Comparison of ENCODE assay signal across 18 mouse cellular contexts in genomic region chr6:22408808-22409589, GRCm38 (mm10). TPM values are rescaled to one million over a fixed set of nuclear protein-coding genes. Genes with fewer than 3 reads are reported as not detected.
DNase-seq lines count a peak whose midpoint lies in the region; ATAC-seq and TF ChIP-seq lines count a peak whose summit lies in the region.
"Had no signal": no experiment of that assay in that cellular context is flagged by ENCODE, and none has a peak within 500 bp of the region (broad histone marks: within the 10 kb centered on the region; RNA-seq: fewer than 3 reads in every experiment).

No protein-coding gene starts in this region.

- TF ChIP-seq POLR2A in CH12.LX (IDR thresholded peaks at IDR 0.05; ENCODE audit: low read depth, low read length): no peak; the same call in 1 of the 2 replicates

- H3K4me2 ChIP-seq in CH12.LX (ENCODE audit: insufficient read depth, low read depth, poor library complexity, severe bottlenecking): peak overlapping the region; percentile 87
- H3K4me2 ChIP-seq in hindbrain, embryonic 13.5 days: no peak overlapping the region
- H3K4me2 ChIP-seq: embryonic facial prominence, embryonic 15.5 days; forebrain, embryonic 12.5 days; stomach, embryonic 15.5 days had no signal

- no peaks in the 10 kb centered on the region for H3K79me2 ChIP-seq in CH12.LX (replicated peaks; ENCODE audit: control insufficient read depth, extremely low read depth, insufficient read depth, poor library complexity, severe bottlenecking)

- in situ Hi-C loops in CH12.LX (cut with MboI; ENCODE audit: low pct_ligation_motif_present, low pct_unique_long_range_greater_than_20kb, low sequenced_read_pairs): no loop called here

- no peak for TF ChIP-seq CTCF in CH12.LX (conservative IDR thresholded peaks at IDR 0.05 in 1 of 2, IDR thresholded peaks at IDR 0.05 in 1 of 2; ENCODE audit: low read depth in 2 of 2, low read length in 2 of 2)

- H3K27ac ChIP-seq in CH12.LX (ENCODE audit: insufficient read depth, low read depth): peak overlapping the region; percentile 85
- no peak overlapping the region for H3K27ac ChIP-seq in hindbrain, embryonic 13.5 days
- H3K27ac ChIP-seq: embryonic facial prominence, embryonic 15.5 days; forebrain, embryonic 12.5 days; liver, embryonic 14.5 days; stomach, embryonic 15.5 days had no signal

- no peak for TF ChIP-seq RAD21 in CH12.LX (IDR thresholded peaks at IDR 0.05; ENCODE audit: low read depth, low read length)

- H3K36me3 ChIP-seq in CH12.LX (replicated peaks in 1 of 2; ENCODE audit: control insufficient read depth in 1 of 2, insufficient read depth in 1 of 2, low read length in 1 of 2): no peaks in the 10 kb centered on the region
- no peaks in the 10 kb centered on the region for H3K36me3 ChIP-seq in hindbrain, embryonic 13.5 days
- H3K36me3 ChIP-seq: embryonic facial prominence, embryonic 15.5 days; forebrain, embryonic 12.5 days; stomach, embryonic 15.5 days had no signal

- intact Hi-C loops in left cerebral cortex, postnatal 10 days (cut with DNase I): no loop called here

- dilution Hi-C loops in CH12.LX (cut with MboI; ENCODE audit: extremely low pct_ligation_motif_present, extremely low pct_unique_long_range_greater_than_20kb, low sequenced_read_pairs): no loop called here

- H3K4me3 ChIP-seq in CH12.LX (replicated peaks in 1 of 3; ENCODE audit: low read depth in 2 of 3, low read length in 2 of 3, poor library complexity in 1 of 3): peak overlapping the region; percentile 1 to 44 (median 21)
- H3K4me3 ChIP-seq in hindbrain, embryonic 13.5 days: no peak overlapping the region
- H3K4me3 ChIP-seq: embryonic facial prominence, embryonic 15.5 days; forebrain, embryonic 12.5 days; stomach, embryonic 15.5 days had no signal

- peak; percentile 83 for TF ChIP-seq EP300 in CH12.LX (IDR thresholded peaks at IDR 0.05; ENCODE audit: low read length)

- H3K9ac ChIP-seq in CH12.LX (ENCODE audit: insufficient read depth, low read depth): peak overlapping the region; percentile 23
- H3K9ac ChIP-seq in hindbrain, embryonic 13.5 days: no peak overlapping the region
- H3K9ac ChIP-seq: embryonic facial prominence, embryonic 15.5 days; forebrain, embryonic 12.5 days; liver, embryonic 14.5 days; stomach, embryonic 15.5 days had no signal

- no peaks in the 10 kb centered on the region for H3K9me3 ChIP-seq in CH12.LX (replicated peaks; ENCODE audit: low read length)
- no peaks in the 10 kb centered on the region for H3K9me3 ChIP-seq in hindbrain, embryonic 13.5 days
- H3K9me3 ChIP-seq: embryonic facial prominence, embryonic 15.5 days; forebrain, embryonic 12.5 days; stomach, embryonic 15.5 days had no signal

- peaks cover 25 to 68% of the 10 kb centered on the region in 2 experiments for H3K4me1 ChIP-seq in CH12.LX (ENCODE audit: control insufficient read depth in 1 of 2, insufficient read depth in 2 of 2)
- H3K4me1 ChIP-seq in hindbrain, embryonic 13.5 days (replicated peaks): no peaks in the 10 kb centered on the region
- H3K4me1 ChIP-seq: embryonic facial prominence, embryonic 15.5 days; forebrain, embryonic 12.5 days; stomach, embryonic 15.5 days had no signal

- WGBS in hindbrain, embryonic 13.5 days: 75% methylated on average over 7 of the region's 7 CpGs

- no peaks in the 10 kb centered on the region for H3K27me3 ChIP-seq in CH12.LX (replicated peaks)
- H3K27me3 ChIP-seq in hindbrain, embryonic 13.5 days: 0 out of 2 replicates have a peak, but pooled peaks cover 2% of the 10 kb centered on the region
- H3K27me3 ChIP-seq: embryonic facial prominence, embryonic 15.5 days; forebrain, embryonic 12.5 days; stomach, embryonic 15.5 days had no signal

- peak; percentile 29 to 38 for DNase-seq in B cell, adult 2 months
- peak; percentile 45 for DNase-seq in CH12.LX (ENCODE audit: extremely low read depth)
- no peak for DNase-seq in right cerebral cortex, adult 2 months (ENCODE audit: low spot score in 2 of 2)
- no peak for DNase-seq in left cerebral cortex, postnatal 10 days (ENCODE audit: extremely low spot score in 1 of 2, low spot score in 2 of 2)
- DNase-seq: adrenal gland, postnatal 36 days; cerebellum, adult 18-20 months; heart, postnatal 10 days; kidney, postnatal 10 days; layer of hippocampus, adult 9-11 months; lung, postnatal 14 days; right cerebral cortex, postnatal 25 days had no signal

- 0 out of 4 replicates have a peak, but pooled peaks have one; percentile 7 to 21 for ATAC-seq in hematopoietic stem cell, adult 5-6 weeks (replicated peaks in 1 of 2; ENCODE audit: insufficient read depth in 1 of 2, low FRiP score in 2 of 2, low TSS enrichment in 1 of 2, low read depth in 1 of 2, poor library complexity in 2 of 2, severe bottlenecking in 2 of 2)
- peak; percentile 39; the same call in 1 of the 2 replicates for ATAC-seq in neutrophil, adult 5-6 weeks (ENCODE audit: extremely low read depth, insufficient number of reproducible peaks, low FRiP score, poor library complexity, severe bottlenecking)
- ATAC-seq in hindbrain, embryonic 13.5 days (ENCODE audit: low FRiP score): no peak

TF ChIP-seq in CH12.LX, 34 proteins besides CTCF, POLR2A, EP300 and RAD21:
- TF ChIP-seq NELFE (IDR thresholded peaks at IDR 0.05; ENCODE audit: low read depth, low read length) (no peak), ZMIZ1 (IDR thresholded peaks at IDR 0.05; ENCODE audit: low read depth, low read length) (no peak), MAZ (IDR thresholded peaks at IDR 0.05; ENCODE audit: low read depth, low read length) (no peak), JUN (IDR thresholded peaks at IDR 0.05; ENCODE audit: insufficient read depth, low read depth, low read length) (peak; percentile 32), MEF2A (IDR thresholded peaks at IDR 0.05; ENCODE audit: borderline replicate concordance, low read depth, low read length) (peak; percentile 72), PAX5 (IDR thresholded peaks at IDR 0.05; ENCODE audit: low read length) (no peak), TCF12 (IDR thresholded peaks at IDR 0.05; ENCODE audit: low read depth, low read length) (peak; percentile 72), BHLHE40 (IDR thresholded peaks at IDR 0.05; ENCODE audit: low read depth, low read length) (peak; percentile 84), ELF1 (IDR thresholded peaks at IDR 0.05; ENCODE audit: low read depth, low read length) (0 out of 2 replicates have a peak, but pooled peaks have one; percentile 6), JUND (conservative IDR thresholded peaks at IDR 0.05; ENCODE audit: low read depth, low read length) (peak; percentile 38; the same call in 1 of the 2 replicates), MAX (IDR thresholded peaks at IDR 0.05; ENCODE audit: low read length) (peak; percentile 79), ETS1 (conservative IDR thresholded peaks at IDR 0.05; ENCODE audit: low read depth, low read length) (peak; percentile 73), E2F4 (IDR thresholded peaks at IDR 0.05; ENCODE audit: insufficient replicate concordance, low read depth, low read length) (0 out of 2 replicates have a peak, but pooled peaks have one; percentile 61), CHD1 (IDR thresholded peaks at IDR 0.05; ENCODE audit: low read depth, low read length) (no peak; the same call in none of the 2 replicates), ZKSCAN1 (IDR thresholded peaks at IDR 0.05; ENCODE audit: borderline replicate concordance, low read depth, low read length) (no peak), CHD2 (IDR thresholded peaks at IDR 0.05; ENCODE audit: low read length) (peak; percentile 30; the same call in 1 of the 2 replicates), RCOR1 (conservative IDR thresholded peaks at IDR 0.05; ENCODE audit: low read depth, low read length) (no peak; the same call in 1 of the 2 replicates), KAT2A (IDR thresholded peaks at IDR 0.05; ENCODE audit: insufficient replicate concordance, low read length) (no peak), MXI1 (IDR thresholded peaks at IDR 0.05; ENCODE audit: low read depth, low read length) (peak; percentile 47; the same call in 1 of the 2 replicates), MAFK (IDR thresholded peaks at IDR 0.05; ENCODE audit: insufficient replicate concordance, low read length) (no peak; the same call in 1 of the 2 replicates), USF2 (conservative IDR thresholded peaks at IDR 0.05; ENCODE audit: low read depth, low read length) (peak; percentile 64), IRF4 (IDR thresholded peaks at IDR 0.05; ENCODE audit: low read depth, low read length) (no peak), POLR2AphosphoS2 (IDR thresholded peaks at IDR 0.05; ENCODE audit: low read depth, low read length) (no peak), ZNF384 (IDR thresholded peaks at IDR 0.05; ENCODE audit: low read depth, low read length) (peak; percentile 22; the same call in 1 of the 2 replicates), SIN3A (IDR thresholded peaks at IDR 0.05; ENCODE audit: low read length) (peak; percentile 85), USF1 (IDR thresholded peaks at IDR 0.05; ENCODE audit: low read depth, low read length) (peak; percentile 64), NRF1 (IDR thresholded peaks at IDR 0.05; ENCODE audit: low read depth, low read length) (no peak), HCFC1 (IDR thresholded peaks at IDR 0.05; ENCODE audit: low read depth, low read length) (peak; percentile 22; the same call in 1 of the 2 replicates)
TF ChIP-seq in CH12.LX: peak in this region for 16.

RNA-seq across cellular contexts. Expression of gene Fam3c, which starts 53.0 kb away (rescaled TPM):
- total RNA-seq in CH12.LX (2012; rRNA removed) (95.9 and 121 TPM in 2 replicates), CH12.LX (2014; rRNA removed) (61.9 and 68.4 TPM in 2 replicates)
- 155 and 169 TPM in 2 replicates for polyA plus RNA-seq in CH12.LX (2012; ENCODE audit: insufficient read length, low read depth)
- 57.2 and 79.3 TPM in 2 replicates for total RNA-seq in hematopoietic stem cell, adult 5-6 weeks (2017)
- 63.2 and 74.1 TPM in 2 replicates for total RNA-seq in neutrophil, adult 5-6 weeks (2017)
- total RNA-seq in left cerebral cortex, postnatal 10 days (2021): 100 to 1,000 TPM; 111 to 126 TPM
- polyA plus RNA-seq in hindbrain, embryonic 13.5 days (2015; fragmentation: Nextera tagmentation; extraction: Ambion mirVana): 50.5 and 54.5 TPM in 2 replicates

Comparison
In these comparisons a context has a peak if more than half of its experiments do, and no peak if none do; other contexts are left out.
1. DNase-seq: peak in B cell, adult 2 months (2 of 2) and CH12.LX (single experiment); none in right cerebral cortex, adult 2 months (0 of 2) and left cerebral cortex, postnatal 10 days (0 of 2).